Mouse (Mus musculus) urinary bladder, postnatal 10 days (tissue): ENCODE results near the gene Rcn3.
"Not testable (repeated sequence)": the region's sequence is repeated elsewhere in the genome, so short reads cannot be mapped to it uniquely, and the experiment has no call there.

Experiments
- DNase-seq: peaks from one replicate; pipeline ENCODE4 v3.0.0; 2022; ENCODE audit warnings: low spot score

The Rcn3 gene

GRCm38 (mm10) chr7:45098541-45099240 lies 6.7 kb upstream of the Rcn3 start:
- no peak for DNase-seq

- no peak for DNase-seq
These were observed 5.5 kb upstream of the Rcn3 start for GRCm38 (mm10) chr7:45097479-45097878.

GRCm38 (mm10) chr7:45095965-45096364 lies 3.9 kb upstream of the Rcn3 start:
- not testable (repeated sequence) for DNase-seq

GRCm38 (mm10) chr7:45095367-45095766 lies 3.3 kb upstream of the Rcn3 start:
- no peak for DNase-seq

GRCm38 (mm10) chr7:45094121-45094520 lies 2.1 kb upstream of the Rcn3 start:
- DNase-seq, result no peak

GRCm38 (mm10) chr7:45093516-45093905 lies 1.5 kb upstream of the Rcn3 start:
- no peak for DNase-seq

- no peak for DNase-seq
These were observed 951 bp upstream of the Rcn3 start for GRCm38 (mm10) chr7:45092828-45093515.

GRCm38 (mm10) chr7:45091001-45091990 lies 725 bp downstream of the Rcn3 start:
- no peak for DNase-seq

- no peak for DNase-seq
These were observed 1.6 kb downstream of the Rcn3 start for GRCm38 (mm10) chr7:45090251-45090977.

GRCm38 (mm10) chr7:45088597-45088996 lies 3.4 kb downstream of the Rcn3 start:
- no peak for DNase-seq

GRCm38 (mm10) chr7:45086084-45086483 lies 5.9 kb downstream of the Rcn3 start:
- DNase-seq, result no peak

- no peak for DNase-seq
These were observed 8.6 kb downstream of the Rcn3 start for GRCm38 (mm10) chr7:45083300-45083890.

- DNase-seq, result no peak
These were observed 9.4 kb downstream of the Rcn3 start for GRCm38 (mm10) chr7:45082401-45083299.

GRCm38 (mm10) chr7:45081016-45081415 lies 11.0 kb downstream of the Rcn3 start:
- no peak for DNase-seq

- DNase-seq, result peak; percentile 69
These were observed 12.2 kb downstream of the Rcn3 start for GRCm38 (mm10) chr7:45079856-45080255.

- no peak for DNase-seq
These were observed 13.5 kb downstream of the Rcn3 start for GRCm38 (mm10) chr7:45078513-45078912.

GRCm38 (mm10) chr7:45077829-45078228 lies 14.2 kb downstream of the Rcn3 start:
- DNase-seq, result no peak

- no peak for DNase-seq
These were observed 14.7 kb downstream of the Rcn3 start for GRCm38 (mm10) chr7:45077322-45077721.

GRCm38 (mm10) chr7:45076501-45076900 lies 15.5 kb downstream of the Rcn3 start:
- DNase-seq, result no peak

- no peak for DNase-seq
These were observed 16.6 kb downstream of the Rcn3 start for GRCm38 (mm10) chr7:45075405-45075804.
